Comparison of ENCODE assay signal across 18 mouse cellular contexts in the genomic region with DNA sequence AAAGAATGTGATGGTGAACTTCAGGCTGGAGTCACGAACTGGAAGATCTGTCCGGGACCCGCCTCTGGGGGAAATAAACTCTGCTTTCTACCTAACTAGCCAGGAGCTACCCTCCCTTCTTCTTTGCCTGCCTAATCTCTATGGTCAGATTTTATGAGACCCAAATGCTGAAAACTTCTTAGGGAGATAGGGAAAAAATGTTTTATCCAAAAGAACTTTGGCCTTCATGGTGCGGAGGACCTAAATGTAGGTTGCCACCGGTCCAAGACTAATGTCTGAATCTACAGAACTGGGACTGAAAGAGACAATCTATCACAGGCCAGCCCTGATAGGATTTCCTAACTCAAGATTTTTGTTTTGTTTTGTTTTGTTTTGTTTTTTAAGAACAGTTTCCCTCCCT. TPM values are rescaled to one million over a fixed set of nuclear protein-coding genes. Genes with fewer than 3 reads are reported as not detected.
DNase-seq lines count a peak whose midpoint lies in the region; ATAC-seq and TF ChIP-seq lines count a peak whose summit lies in the region.
"Had no signal": no experiment of that assay in that cellular context is flagged by ENCODE, and none has a peak within 500 bp of the region (broad histone marks: within the 10 kb centered on the region; RNA-seq: fewer than 3 reads in every experiment).

No protein-coding gene starts in this region.

- H3K4me3 ChIP-seq in cortical plate, adult 2 months (ENCODE audit: insufficient read depth, low read length), result 0 out of 2 replicates have a peak overlapping the region, but pooled peaks have one; percentile 18
- H3K4me3 ChIP-seq in embryonic facial prominence, embryonic 10.5 days, result peak overlapping the region; percentile 41
- H3K4me3 ChIP-seq in hindbrain, embryonic 11.5 days (ENCODE audit: low read depth, low read length), result peak overlapping the region; percentile 28
- H3K4me3 ChIP-seq in midbrain, embryonic 15.5 days, result peak overlapping the region; percentile 26
- H3K4me3 ChIP-seq in intestine, embryonic 16.5 days (ENCODE audit: low read length), result no peak overlapping the region
- H3K4me3 ChIP-seq: embryonic facial prominence, embryonic 12.5 days; myocyte had no signal

- no peaks in the 10 kb centered on the region for H3K4me1 ChIP-seq in cortical plate, adult 2 months (ENCODE audit: control insufficient read depth, insufficient read depth, low read length)
- peaks cover 19% of the 10 kb centered on the region for H3K4me1 ChIP-seq in embryonic facial prominence, embryonic 10.5 days
- H3K4me1 ChIP-seq in hindbrain, embryonic 11.5 days (replicated peaks; ENCODE audit: control insufficient read depth, insufficient read depth, low read length), result peaks cover 2% of the 10 kb centered on the region; the same call in 1 of the 2 replicates
- peaks cover 11% of the 10 kb centered on the region; the same call in 1 of the 2 replicates for H3K4me1 ChIP-seq in midbrain, embryonic 15.5 days
- H3K4me1 ChIP-seq in intestine, embryonic 16.5 days (ENCODE audit: control insufficient read depth, insufficient read depth, low read length), result no peaks in the 10 kb centered on the region

- 1% methylated on average over 5 of the region's 5 CpGs for WGBS in embryonic facial prominence, embryonic 10.5 days
- 3% methylated on average over 5 of the region's 5 CpGs for WGBS in hindbrain, embryonic 11.5 days
- WGBS in midbrain, embryonic 15.5 days, result 11% methylated on average over 5 of the region's 5 CpGs
- WGBS in intestine, embryonic 16.5 days, result 3% methylated on average over 5 of the region's 5 CpGs

- H3K9me3 ChIP-seq in embryonic facial prominence, embryonic 10.5 days, result no peaks in the 10 kb centered on the region
- H3K9me3 ChIP-seq in hindbrain, embryonic 11.5 days (ENCODE audit: control insufficient read depth, low read length), result no peaks in the 10 kb centered on the region
- H3K9me3 ChIP-seq in midbrain, embryonic 15.5 days, result no peaks in the 10 kb centered on the region
- H3K9me3 ChIP-seq in intestine, embryonic 16.5 days (ENCODE audit: control insufficient read depth, low read length), result no peaks in the 10 kb centered on the region
- H3K9me3 ChIP-seq: embryonic facial prominence, embryonic 12.5 days had no signal

- H3K4me2 ChIP-seq in hindbrain, embryonic 11.5 days (replicated peaks; ENCODE audit: low read depth, low read length), result peak overlapping the region; percentile 50
- peak overlapping the region; percentile 35; the same call in 1 of the 2 replicates for H3K4me2 ChIP-seq in midbrain, embryonic 15.5 days
- no peak overlapping the region for H3K4me2 ChIP-seq in intestine, embryonic 16.5 days (ENCODE audit: low read depth, low read length)
- H3K4me2 ChIP-seq: liver, embryonic 11.5 days had no signal

- no peak for DNase-seq in embryonic facial prominence, embryonic 10.5 days (ENCODE audit: low spot score)
- DNase-seq in hindbrain, embryonic 11.5 days (ENCODE audit: low spot score), result no peak
- no peak for DNase-seq in adrenal gland, postnatal 14 days
- DNase-seq: adrenal gland, postnatal 10 days; lung, postnatal 36 days; right cerebral cortex, postnatal 14 days had no signal

- peak overlapping the region; percentile 65; the same call in 1 of the 2 replicates for H3K27ac ChIP-seq in cortical plate, adult 2 months (ENCODE audit: insufficient read depth, low read length)
- H3K27ac ChIP-seq in embryonic facial prominence, embryonic 10.5 days (replicated peaks), result no peak overlapping the region
- H3K27ac ChIP-seq in hindbrain, embryonic 11.5 days (ENCODE audit: low read depth, low read length), result 0 out of 2 replicates have a peak overlapping the region, but pooled peaks have one; percentile 30
- peak overlapping the region; percentile 70 for H3K27ac ChIP-seq in midbrain, embryonic 15.5 days
- no peak overlapping the region for H3K27ac ChIP-seq in intestine, embryonic 16.5 days (ENCODE audit: low read length)
- H3K27ac ChIP-seq: embryonic facial prominence, embryonic 12.5 days; kidney, postnatal 0 days had no signal

- peaks cover 100% of the 10 kb centered on the region for H3K27me3 ChIP-seq in embryonic facial prominence, embryonic 10.5 days (replicated peaks; ENCODE audit: low read depth, poor library complexity, severe bottlenecking)
- H3K27me3 ChIP-seq in hindbrain, embryonic 11.5 days (ENCODE audit: control insufficient read depth, insufficient read depth, low read length), result peaks cover 46% of the 10 kb centered on the region
- peaks cover 49% of the 10 kb centered on the region for H3K27me3 ChIP-seq in midbrain, embryonic 15.5 days (replicated peaks)
- H3K27me3 ChIP-seq in intestine, embryonic 16.5 days (replicated peaks; ENCODE audit: control insufficient read depth, insufficient read depth, low read length), result peaks cover 64% of the 10 kb centered on the region
- H3K27me3 ChIP-seq: CH12.LX had no signal

- no peaks in the 10 kb centered on the region for H3K36me3 ChIP-seq in embryonic facial prominence, embryonic 10.5 days (replicated peaks)
- no peaks in the 10 kb centered on the region for H3K36me3 ChIP-seq in hindbrain, embryonic 11.5 days (ENCODE audit: control insufficient read depth, insufficient read depth, low read length)
- no peaks in the 10 kb centered on the region for H3K36me3 ChIP-seq in midbrain, embryonic 15.5 days (replicated peaks)
- no peaks in the 10 kb centered on the region for H3K36me3 ChIP-seq in intestine, embryonic 16.5 days (ENCODE audit: control insufficient read depth, insufficient read depth, low read length)
- H3K36me3 ChIP-seq: embryonic facial prominence, embryonic 12.5 days had no signal

- H3K9ac ChIP-seq in hindbrain, embryonic 11.5 days (ENCODE audit: low read depth, low read length), result peak overlapping the region; percentile 47
- no peak overlapping the region for H3K9ac ChIP-seq in midbrain, embryonic 15.5 days
- H3K9ac ChIP-seq in intestine, embryonic 16.5 days (ENCODE audit: low read depth, low read length), result no peak overlapping the region
- H3K9ac ChIP-seq: embryonic facial prominence, embryonic 12.5 days had no signal

- ATAC-seq in hindbrain, embryonic 11.5 days (ENCODE audit: low FRiP score), result no peak
- no peak for ATAC-seq in midbrain, embryonic 15.5 days (replicated peaks)
- ATAC-seq in erythroid progenitor cell, adult 5-6 weeks (replicated peaks; ENCODE audit: low FRiP score, poor library complexity, severe bottlenecking), result no peak
- ATAC-seq in intestine, embryonic 16.5 days, result no peak
- ATAC-seq: Patski had no signal

- no peak for TF ChIP-seq CTCF in cortical plate, adult 2 months (IDR thresholded peaks at IDR 0.05; ENCODE audit: extremely low read depth, insufficient read depth, low read length)

- no peak for TF ChIP-seq POLR2A in cortical plate, adult 2 months (IDR thresholded peaks at IDR 0.05; ENCODE audit: extremely low read depth, insufficient read depth, low read length)

RNA-seq across cellular contexts. Expression of a gene that starts 10.9 kb away (rescaled TPM):
- 3.4 and 3.9 TPM in 2 replicates for polyA plus RNA-seq in cortical plate, adult 2 months (2012; rRNA removed)
- 4.0 and 5.5 TPM in 2 replicates for polyA plus RNA-seq in embryonic facial prominence, embryonic 10.5 days (2016; fragmentation: Nextera tagmentation; extraction: Ambion mirVana)
- polyA plus RNA-seq in hindbrain, embryonic 11.5 days (2014; fragmentation: Nextera tagmentation; extraction: Ambion mirVana), result 32.8 and 36.5 TPM in 2 replicates
- 53.1 and 59.1 TPM in 2 replicates for polyA plus RNA-seq in midbrain, embryonic 15.5 days (2015; fragmentation: Nextera tagmentation; extraction: Ambion mirVana)
- total RNA-seq in erythroid progenitor cell, adult 5-6 weeks (2015; ENCODE audit: low replicate concordance), result not detected in 2 replicates
- total RNA-seq in erythroid progenitor cell, adult 5-6 weeks (2017; ENCODE audit: low replicate concordance), result not detected in 2 replicates
- not detected in 2 replicates for total RNA-seq in adrenal gland, postnatal 14 days (2021)
- polyA plus RNA-seq in intestine, embryonic 16.5 days (2015; fragmentation: Nextera tagmentation; extraction: Ambion mirVana), result not detected in 2 replicates
- total RNA-seq: adrenal gland, postnatal 10 days; CH12.LX; heart, adult 8-10 months; hematopoietic stem cell, adult 5-6 weeks had no signal
- polyA plus RNA-seq: kidney, postnatal 0 days; liver, embryonic 11.5 days; Patski had no signal

RNA-seq across cellular contexts. Expression of a gene that starts 14.2 kb away (rescaled TPM):
- polyA plus RNA-seq in cortical plate, adult 2 months (2012; rRNA removed), result 21.0 and 26.3 TPM in 2 replicates
- 1.5 and 1.7 TPM in 2 replicates for polyA plus RNA-seq in embryonic facial prominence, embryonic 10.5 days (2016; fragmentation: Nextera tagmentation; extraction: Ambion mirVana)
- 18.2 and 23.8 TPM in 2 replicates for polyA plus RNA-seq in hindbrain, embryonic 11.5 days (2014; fragmentation: Nextera tagmentation; extraction: Ambion mirVana)
- 10.0 and 11.6 TPM in 2 replicates for polyA plus RNA-seq in midbrain, embryonic 15.5 days (2015; fragmentation: Nextera tagmentation; extraction: Ambion mirVana)
- not detected in 2 replicates for total RNA-seq in erythroid progenitor cell, adult 5-6 weeks (2015; ENCODE audit: low replicate concordance)
- total RNA-seq in erythroid progenitor cell, adult 5-6 weeks (2017; ENCODE audit: low replicate concordance), result not detected in 2 replicates
- total RNA-seq in adrenal gland, postnatal 14 days (2021), result 0.90 TPM in 1 of 2 replicates, not detected in the other
- polyA plus RNA-seq in intestine, embryonic 16.5 days (2015; fragmentation: Nextera tagmentation; extraction: Ambion mirVana), result not detected in 2 replicates
- total RNA-seq: CH12.LX; hematopoietic stem cell, adult 5-6 weeks had no signal
- polyA plus RNA-seq: kidney, postnatal 0 days; Patski had no signal

Comparison
In these comparisons a context has a peak if more than half of its experiments do, and no peak if none do; other contexts are left out.
1. H3K27ac ChIP-seq: peak in cortical plate, adult 2 months (single experiment), hindbrain, embryonic 11.5 days (single experiment) and midbrain, embryonic 15.5 days (single experiment); none in embryonic facial prominence, embryonic 10.5 days (single experiment) and intestine, embryonic 16.5 days (single experiment).